Mouse (Mus musculus) forebrain, postnatal 0 days (tissue): ENCODE measurements around the gene Myo5a. TPM values are rescaled to one million over a fixed set of nuclear protein-coding genes. Genes with fewer than 3 reads are reported as not detected.
A peak's percentile ranks its signal among the peaks of the same experiment; 100 is the strongest.
"Not testable (repeated sequence)": the region's sequence is repeated elsewhere in the genome, so short reads cannot be mapped to it uniquely, and the experiment has no call there.

Source experiments
- ATAC-seq: fragments of 200-750 bp; cut with Nextera tagmentation; 2 replicates; pipeline ENCODE4 v1.8.0; 2017; ENCODE audit warnings: mild to moderate bottlenecking, moderate library complexity
- DNase-seq: peaks from one replicate; pipeline ENCODE4 v3.0.0-alpha.2; 2015
- H3K27ac ChIP-seq: fragments of 300-500 bp; sonication (generic); 2 replicates; pipeline ENCODE4 v1.5.1; 2014; ENCODE audit warnings: low read depth, mild to moderate bottlenecking, antibody characterized with exemption, low read length, moderate library complexity, mixed read lengths
- H3K27me3 ChIP-seq: fragments of 300-500 bp; sonication (generic); 2 replicates; pipeline ENCODE4 v1.6.1; 2014; ENCODE audit warnings: mild to moderate bottlenecking, low read length, mixed read lengths; ENCODE audit not compliant: insufficient read depth
- H3K36me3 ChIP-seq: fragments of 300-500 bp; sonication (generic); 2 replicates; pipeline ENCODE4 v1.6.1; 2014; ENCODE audit warnings: mild to moderate bottlenecking, moderate library complexity; ENCODE audit not compliant: insufficient read depth
- H3K4me1 ChIP-seq: fragments of 300-500 bp; sonication (generic); 2 replicates; pipeline ENCODE4 v1.6.1; 2014; ENCODE audit warnings: antibody characterized with exemption; ENCODE audit not compliant: insufficient read depth
- H3K4me2 ChIP-seq: fragments of 300-500 bp; sonication (generic); 2 replicates; pipeline ENCODE4 v1.6.1; 2014; ENCODE audit warnings: low read depth, mild to moderate bottlenecking, moderate library complexity
- H3K4me3 ChIP-seq: fragments of 300-500 bp; sonication (generic); 2 replicates; pipeline ENCODE4 v1.5.1; 2014; ENCODE audit warnings: low read depth, low read length, mixed read lengths
- H3K9ac ChIP-seq: fragments of 300-500 bp; sonication (generic); 2 replicates; pipeline ENCODE4 v1.6.1; 2014; ENCODE audit warnings: mild to moderate bottlenecking
- H3K9me3 ChIP-seq: fragments of 300-500 bp; sonication (generic); 2 replicates; pipeline ENCODE4 v1.6.1; 2016; ENCODE audit warnings: low read length
- CTCF ChIP-seq: sonication (generic); IDR thresholded peaks from 2 replicates; pipeline ENCODE4 v1.5.1; 2016; ENCODE audit warnings: antibody characterized with exemption, control low read depth, low read depth
- WGBS: fragments of 180-500 bp; shearing (Covaris S2); extraction: QIAGEN DNeasy Blood & Tissue Kit; methylation state at CpG from one replicate; pipeline ENCODE4 v1.1.7; 2014; 5-methylcytosine and 5-hydroxymethylcytosine counted together
- polyA plus RNA-seq: library from polyadenylated mRNA; unstranded; fragments of >200 nt; fragmentation: Nextera tagmentation; extraction: Ambion mirVana; gene quantifications from 2 replicates; pipeline ENCODE4 v1.2.1, GENCODE M21; 2015
- total RNA-seq: library from RNA; depleted of rRNA; stranded (reverse); fragments of >200 nt; gene quantifications from 2 replicates; pipeline ENCODE4 v1.2.3, GENCODE M21; 2014

Myo5a gene
- total and polyA plus RNA-seq, 2 experiments from 2014 or later: 34.9 to 146 TPM

DNA sequence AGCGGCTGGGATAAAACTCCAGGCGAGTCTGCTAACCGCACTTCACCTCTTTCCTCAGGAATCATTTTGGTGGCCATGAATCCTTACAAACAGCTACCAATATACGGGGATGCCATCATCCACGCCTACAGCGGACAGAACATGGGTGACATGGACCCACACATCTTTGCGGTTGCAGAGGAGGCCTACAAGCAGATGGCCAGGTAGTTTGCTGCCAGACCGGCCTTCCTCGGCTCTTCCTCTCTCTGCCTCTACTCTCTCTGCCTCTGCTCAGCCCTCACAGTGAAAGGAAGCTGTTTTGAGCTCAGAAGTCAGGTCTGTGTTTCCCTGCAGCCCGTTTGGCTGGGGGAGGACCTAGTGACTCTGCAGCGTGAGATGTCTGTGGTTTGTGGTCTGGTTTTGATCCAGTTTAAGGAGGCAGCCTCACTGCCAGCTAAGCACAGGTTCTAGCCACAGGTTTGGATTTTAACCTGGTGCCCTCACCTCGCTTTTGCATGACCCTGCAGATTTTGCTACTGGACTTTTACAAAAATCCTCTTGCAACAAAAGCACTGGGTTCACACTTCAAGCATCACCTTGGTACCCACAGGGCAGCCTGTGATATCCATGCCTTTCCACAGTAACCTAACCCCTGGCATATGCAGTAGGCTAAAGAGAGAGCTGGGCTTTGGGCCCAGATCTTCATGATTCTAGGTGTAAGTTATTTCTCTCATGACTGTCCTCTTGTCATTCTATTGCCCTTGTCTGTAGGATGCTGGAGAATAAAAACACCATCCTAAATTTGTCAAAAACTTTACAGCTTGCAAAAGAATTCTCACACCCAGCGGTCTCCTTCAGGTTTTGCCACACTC is 175.5 kb downstream of the Myo5a start:
- Histone ChIP-seq H3K4me2 (no peak overlapping the region), H3K4me1 (peaks cover 3% of the 10 kb centered on the region; the same call in 1 of the 2 replicates), H3K27ac (no peak overlapping the region), H3K27me3 (no peaks in the 10 kb centered on the region), H3K4me3 (no peak overlapping the region), H3K36me3 (no peaks in the 10 kb centered on the region), H3K9ac (no peak overlapping the region), H3K9me3 (no peaks in the 10 kb centered on the region)
- TF ChIP-seq CTCF: no peak
- ATAC-seq (no peak), DNase-seq (no peak)
- 91% methylated on average over 13 of the region's 13 CpGs for WGBS

- ATAC-seq (no peak), DNase-seq (no peak)
- 90% methylated on average over 6 of the region's 6 CpGs for WGBS
- H3K27me3 ChIP-seq: no peaks in the 10 kb centered on the region
- TF ChIP-seq CTCF: no peak
- no peak overlapping the region for H3K4me3 ChIP-seq
- no peak overlapping the region for H3K9ac ChIP-seq
- H3K9me3 ChIP-seq: no peaks in the 10 kb centered on the region
- no peak overlapping the region for H3K4me2 ChIP-seq
- H3K4me1 ChIP-seq: peaks cover 3% of the 10 kb centered on the region; the same call in 1 of the 2 replicates
- no peaks in the 10 kb centered on the region for H3K36me3 ChIP-seq
- no peak overlapping the region for H3K27ac ChIP-seq
Observed at GRCm38 (mm10) chr9:75247870-75248269, 177.1 kb downstream of the Myo5a start.

- Histone ChIP-seq H3K9me3 (no peaks in the 10 kb centered on the region), H3K4me2 (no peak overlapping the region), H3K9ac (no peak overlapping the region), H3K27ac (no peak overlapping the region), H3K36me3 (no peaks in the 10 kb centered on the region), H3K4me1 (peaks cover 3% of the 10 kb centered on the region; the same call in 1 of the 2 replicates), H3K27me3 (no peaks in the 10 kb centered on the region), H3K4me3 (no peak overlapping the region)
- DNase-seq: no peak
- no peak for TF ChIP-seq CTCF
- WGBS: 96% methylated on average over 1 of the region's 1 CpGs
- ATAC-seq: no peak
Observed at GRCm38 (mm10) chr9:75248359-75248758, 177.5 kb downstream of the Myo5a start.

DNA sequence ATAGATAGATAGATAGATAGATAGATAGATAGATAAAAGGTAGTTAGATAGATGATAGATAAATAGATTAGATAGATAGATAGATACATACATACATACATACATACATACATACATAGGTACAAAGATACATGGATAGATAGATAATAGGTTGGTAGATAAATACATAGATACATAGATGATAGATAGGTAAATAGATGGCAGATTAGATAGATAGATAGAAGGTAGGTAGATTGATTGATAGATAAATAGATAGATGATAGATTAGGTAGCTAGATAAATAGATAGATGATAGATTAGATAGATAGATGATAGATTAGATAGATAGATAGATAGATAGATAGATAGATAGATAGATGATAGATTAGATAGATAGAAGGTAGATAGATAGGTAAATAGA is 178.1 kb downstream of the Myo5a start:
- no peaks in the 10 kb centered on the region for H3K9me3 ChIP-seq
- H3K4me3 ChIP-seq: no peak overlapping the region
- no peak overlapping the region for H3K4me2 ChIP-seq
- no peak for TF ChIP-seq CTCF
- peaks cover 3% of the 10 kb centered on the region; the same call in 1 of the 2 replicates for H3K4me1 ChIP-seq
- H3K36me3 ChIP-seq: no peaks in the 10 kb centered on the region
- no peaks in the 10 kb centered on the region for H3K27me3 ChIP-seq
- H3K9ac ChIP-seq: no peak overlapping the region
- DNase-seq: no peak
- no peak overlapping the region for H3K27ac ChIP-seq
- ATAC-seq: no peak

- H3K9me3 ChIP-seq, H3K9ac ChIP-seq, H3K36me3 ChIP-seq, H3K4me3 ChIP-seq, H3K4me1 ChIP-seq, DNase-seq, H3K4me2 ChIP-seq, ATAC-seq, H3K27me3 ChIP-seq, H3K27ac ChIP-seq: not testable (repeated sequence)
- 72% methylated on average over 6 of the region's 6 CpGs for WGBS
Observed at GRCm38 (mm10) chr9:75253158-75253557, 182.3 kb downstream of the Myo5a start.

DNA sequence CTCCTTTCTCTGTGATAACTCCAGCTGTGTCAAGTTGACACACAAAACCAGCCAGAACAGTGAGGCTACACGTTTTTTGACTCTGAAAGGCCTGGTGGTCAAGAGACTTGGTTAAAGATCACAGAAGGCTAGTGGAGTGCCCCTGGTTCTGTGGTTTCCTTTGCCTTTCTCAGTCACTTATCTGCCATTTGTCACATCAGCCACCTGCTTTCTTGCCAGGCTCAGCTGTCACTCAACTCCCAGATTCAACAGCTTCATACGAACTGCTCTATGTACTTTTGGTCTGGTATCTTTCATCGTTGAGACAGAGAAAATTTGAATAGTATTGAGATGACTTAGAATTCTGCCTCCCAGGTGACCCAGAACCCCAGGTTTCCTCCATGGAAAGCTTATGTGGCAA is 183.0 kb downstream of the Myo5a start:
- H3K36me3 ChIP-seq: no peaks in the 10 kb centered on the region
- TF ChIP-seq CTCF: no peak
- no peak overlapping the region for H3K9ac ChIP-seq
- peak overlapping the region; percentile 75 for H3K27ac ChIP-seq
- no peaks in the 10 kb centered on the region for H3K27me3 ChIP-seq
- peaks cover 7% of the 10 kb centered on the region; the same call in 1 of the 2 replicates for H3K4me1 ChIP-seq
- H3K4me3 ChIP-seq: no peak overlapping the region
- no peaks in the 10 kb centered on the region for H3K9me3 ChIP-seq
- 43% methylated on average over 3 of the region's 3 CpGs for WGBS
- DNase-seq: peak; percentile 20
- no peak overlapping the region for H3K4me2 ChIP-seq
- ATAC-seq: no peak

DNA sequence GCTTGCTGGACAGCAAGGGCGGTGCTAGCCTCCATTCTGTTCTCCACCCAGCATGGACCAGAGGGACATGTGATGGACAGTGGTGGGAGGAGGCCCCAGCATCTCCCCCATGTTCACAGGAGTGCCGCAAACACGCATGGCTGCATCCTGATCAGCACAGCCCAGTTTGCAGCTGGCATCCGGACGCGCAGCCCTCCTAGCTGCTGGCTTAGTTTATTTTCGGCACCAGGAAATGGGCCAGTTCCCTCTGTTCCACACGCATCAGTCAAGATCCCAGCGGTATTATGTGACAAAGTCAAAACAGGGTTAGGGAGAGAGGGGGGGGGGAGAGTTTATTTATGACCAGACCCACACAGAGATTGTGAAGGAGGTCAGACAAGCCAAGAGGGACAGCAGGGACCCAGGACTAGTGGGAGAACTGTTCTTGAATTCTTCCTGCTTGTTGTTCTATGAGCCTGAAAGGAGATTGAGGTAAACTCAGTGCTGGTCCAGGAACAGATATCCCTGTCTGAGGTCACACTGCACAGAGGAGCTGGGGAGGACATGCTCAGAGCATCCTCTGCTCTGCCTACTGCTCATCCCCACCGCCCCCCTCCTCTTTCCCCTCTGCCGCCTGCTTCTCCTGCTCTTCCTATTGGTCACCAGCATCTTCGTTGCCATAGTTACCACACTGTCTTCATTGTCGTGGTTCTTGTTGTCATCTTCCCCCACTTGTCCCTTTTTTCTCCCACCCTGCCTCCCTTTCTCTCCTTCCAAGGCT is 183.6 kb downstream of the Myo5a start:
- peak; percentile 83 for DNase-seq
- Histone ChIP-seq H3K9ac (no peak overlapping the region), H3K4me2 (0 out of 2 replicates have a peak overlapping the region, but pooled peaks have one; percentile 2), H3K27ac (peak overlapping the region; percentile 75), H3K27me3 (no peaks in the 10 kb centered on the region), H3K36me3 (no peaks in the 10 kb centered on the region), H3K4me1 (peaks cover 7% of the 10 kb centered on the region; the same call in 1 of the 2 replicates), H3K9me3 (no peaks in the 10 kb centered on the region), H3K4me3 (no peak overlapping the region)
- TF ChIP-seq CTCF: no peak
- ATAC-seq: peak; percentile 98
- WGBS: 42% methylated on average over 13 of the region's 13 CpGs
